Mouse (Mus musculus) heart, embryonic 14.5 days (tissue): ENCODE data around the gene Soga3. TPM values are rescaled to one million over a fixed set of nuclear protein-coding genes. Genes with fewer than 3 reads are reported as not detected.

ENCODE experiments used
- ATAC-seq: fragments of 200-750 bp; cut with Nextera tagmentation; 2 replicates; pipeline ENCODE4 v1.8.0; 2017; ENCODE audit warnings: low read depth, moderate TSS enrichment; ENCODE audit not compliant: insufficient number of reproducible peaks, insufficient read depth, low FRiP score
- H3K27ac ChIP-seq, 2 experiments: fragments of 200-500 bp in 1 of 2; fragments of 300-500 bp in 1 of 2; sonication (generic) in 1 of 2; replicated peaks in 1 of 2; 2 replicates each; pipeline ENCODE4 v1.5.1; 2012 to 2014; ENCODE audit warnings: low read depth in 2 of 2, low read length in 2 of 2, control low read depth in 1 of 2, mild to moderate bottlenecking in 1 of 2, mixed read lengths in 1 of 2; ENCODE audit not compliant: control insufficient read depth in 1 of 2, insufficient read depth in 1 of 2
- H3K27me3 ChIP-seq: fragments of 300-500 bp; sonication (generic); 2 replicates; pipeline ENCODE4 v1.6.1; 2014; ENCODE audit warnings: mild to moderate bottlenecking, low read length, control low read depth; ENCODE audit not compliant: control insufficient read depth, insufficient read depth
- H3K36me3 ChIP-seq: fragments of 300-500 bp; sonication (generic); 2 replicates; pipeline ENCODE4 v1.6.1; 2014; ENCODE audit warnings: mild to moderate bottlenecking, control low read depth, low read length, mixed read lengths; ENCODE audit not compliant: control insufficient read depth, insufficient read depth
- H3K4me1 ChIP-seq, 2 experiments: fragments of 200-500 bp in 1 of 2; fragments of 300-500 bp in 1 of 2; sonication (generic) in 1 of 2; 2 replicates each; pipeline ENCODE4 v1.6.1; 2012 to 2014; ENCODE audit warnings: low read length in 2 of 2, control low read depth in 1 of 2, mixed read lengths in 1 of 2; ENCODE audit not compliant: control insufficient read depth in 2 of 2, insufficient read depth in 2 of 2
- H3K4me2 ChIP-seq: fragments of 300-500 bp; sonication (generic); 2 replicates; pipeline ENCODE4 v1.6.1; 2014; ENCODE audit warnings: mild to moderate bottlenecking, low read length
- H3K4me3 ChIP-seq, 2 experiments: fragments of 200-500 bp in 1 of 2; fragments of 300-500 bp in 1 of 2; sonication (generic) in 1 of 2; 2 replicates each; pipeline ENCODE4 v1.5.1; 2012 to 2014; ENCODE audit warnings: low read length in 2 of 2, mild to moderate bottlenecking in 2 of 2, control low read depth in 1 of 2, low read depth in 1 of 2, moderate library complexity in 1 of 2; ENCODE audit not compliant: control insufficient read depth in 1 of 2, insufficient read depth in 1 of 2
- H3K9ac ChIP-seq: fragments of 300-500 bp; sonication (generic); 2 replicates; pipeline ENCODE4 v1.6.1; 2014; ENCODE audit warnings: mild to moderate bottlenecking, low read length
- H3K9me3 ChIP-seq: fragments of 300-500 bp; sonication (generic); 2 replicates; pipeline ENCODE4 v1.6.1; 2016; ENCODE audit warnings: low read length, control low read depth; ENCODE audit not compliant: control insufficient read depth
- WGBS: fragments of 180-500 bp; shearing (Covaris S2); extraction: QIAGEN DNeasy Blood & Tissue Kit; methylation state at CpG from one replicate; pipeline ENCODE4 v1.1.7; 2014; 5-methylcytosine and 5-hydroxymethylcytosine counted together
- polyA plus RNA-seq: library from polyadenylated mRNA; unstranded; fragments of >200 nt; fragmentation: Nextera tagmentation; extraction: Ambion mirVana; gene quantifications from 2 replicates; pipeline ENCODE4 v1.2.1, GENCODE M21; 2014

Soga3 gene
- polyA plus RNA-seq, 1 experiment from 2014 or later = 0.32 TPM

DNA sequence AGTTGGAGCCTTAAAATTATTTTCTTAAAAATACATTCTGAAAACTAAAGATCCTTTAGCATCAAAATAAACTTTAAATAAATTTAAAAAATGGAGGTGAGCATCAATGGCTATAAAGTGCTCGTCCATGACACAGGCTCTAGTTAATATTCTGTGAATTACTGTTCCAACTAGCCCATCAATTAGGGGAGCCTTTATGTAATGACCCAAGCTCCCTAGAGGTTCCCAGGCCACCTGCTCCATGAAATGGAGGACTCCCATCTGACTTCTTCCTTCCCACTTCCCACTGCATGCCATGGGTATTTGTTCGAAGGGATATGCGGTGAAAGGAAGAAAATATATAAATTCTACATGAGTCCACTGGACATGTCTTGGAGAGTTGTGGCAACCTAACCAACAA, 36.6 kb downstream of the Soga3 start:
- no peak for ATAC-seq
- 83% methylated on average over 3 of the region's 3 CpGs for WGBS

DNA sequence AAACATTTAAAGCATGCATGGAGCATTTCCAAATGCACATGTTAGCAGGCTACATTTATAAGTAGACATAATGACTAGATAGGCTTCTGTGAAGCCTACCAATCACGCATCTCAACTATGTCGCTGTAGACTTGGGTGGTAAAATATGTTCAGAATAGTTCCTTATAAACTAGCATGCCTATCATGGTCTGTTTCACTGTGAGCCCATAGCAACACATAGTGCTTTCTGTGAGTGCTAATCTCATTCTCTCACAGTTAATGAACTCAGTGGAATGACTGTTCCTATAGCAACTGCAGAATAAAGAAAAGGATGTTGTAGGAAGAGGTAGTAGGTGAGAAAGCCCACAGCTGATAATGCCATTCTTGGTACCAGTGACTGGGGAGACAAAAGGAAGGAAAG, 37.4 kb downstream of the Soga3 start:
- Histone ChIP-seq H3K4me1 (no peaks in the 10 kb centered on the region), H3K4me3 (no peak overlapping the region), H3K4me2 (no peak overlapping the region), H3K9me3 (no peaks in the 10 kb centered on the region), H3K27ac (no peak overlapping the region), H3K36me3 (no peaks in the 10 kb centered on the region), H3K9ac (no peak overlapping the region), H3K27me3 (no peaks in the 10 kb centered on the region)
- ATAC-seq = no peak
- WGBS = 82% methylated on average over 2 of the region's 2 CpGs

More for the DNA sequence above, 36.6 kb downstream of the Soga3 start:
- Histone ChIP-seq H3K9ac (no peak overlapping the region), H3K27me3 (no peaks in the 10 kb centered on the region), H3K36me3 (no peaks in the 10 kb centered on the region), H3K4me3 (no peak overlapping the region), H3K4me1 (no peaks in the 10 kb centered on the region), H3K27ac (no peak overlapping the region), H3K4me2 (no peak overlapping the region), H3K9me3 (no peaks in the 10 kb centered on the region)

DNA sequence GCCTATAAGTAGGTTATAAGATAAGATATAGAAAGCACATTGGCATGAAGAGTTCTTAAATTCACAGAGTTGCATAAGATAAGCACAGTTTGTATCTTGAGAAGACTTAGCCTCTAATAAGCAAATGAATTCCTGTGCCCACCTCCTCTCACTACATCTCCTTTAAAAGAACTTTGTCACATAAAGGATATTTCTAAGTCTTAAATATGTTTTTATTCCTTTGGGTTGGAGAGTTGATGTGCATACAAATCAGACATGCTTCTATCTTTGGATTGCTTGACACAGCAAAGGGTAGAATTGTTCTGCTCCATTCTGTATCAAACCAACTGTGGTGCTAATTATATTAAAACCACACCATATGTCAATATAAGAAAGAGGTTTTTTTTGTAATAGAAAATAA, 50.1 kb downstream of the Soga3 start:
- H3K4me3 ChIP-seq = no peak overlapping the region
- no peaks in the 10 kb centered on the region for H3K27me3 ChIP-seq
- ATAC-seq = no peak
- no peaks in the 10 kb centered on the region for H3K4me1 ChIP-seq
- no peak overlapping the region for H3K9ac ChIP-seq
- no peaks in the 10 kb centered on the region; the same call in 1 of the 2 replicates for H3K9me3 ChIP-seq
- H3K4me2 ChIP-seq = no peak overlapping the region
- H3K36me3 ChIP-seq = no peaks in the 10 kb centered on the region
- no peak overlapping the region for H3K27ac ChIP-seq

DNA sequence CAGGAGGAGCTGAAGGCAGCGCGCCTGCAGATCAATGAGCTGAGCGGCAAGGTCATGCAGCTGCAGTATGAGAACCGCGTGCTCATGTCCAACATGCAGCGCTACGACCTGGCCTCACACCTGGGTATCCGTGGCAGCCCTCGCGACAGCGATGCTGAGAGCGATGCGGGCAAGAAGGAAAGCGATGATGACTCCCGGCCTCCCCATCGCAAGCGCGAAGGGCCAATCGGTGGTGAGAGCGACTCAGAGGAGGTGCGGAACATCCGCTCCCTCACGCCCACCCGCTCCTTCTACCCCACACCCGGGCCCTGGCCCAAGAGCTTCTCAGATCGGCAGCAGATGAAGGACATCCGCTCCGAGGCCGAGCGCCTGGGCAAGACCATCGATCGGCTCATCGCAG, 53.2 kb downstream of the Soga3 start:
- no peak for ATAC-seq
- H3K9me3 ChIP-seq = no peaks in the 10 kb centered on the region; the same call in 1 of the 2 replicates
- no peak overlapping the region for H3K9ac ChIP-seq
- H3K4me3 ChIP-seq = no peak overlapping the region
- H3K4me2 ChIP-seq = no peak overlapping the region
- H3K36me3 ChIP-seq = no peaks in the 10 kb centered on the region
- H3K27me3 ChIP-seq = no peaks in the 10 kb centered on the region
- WGBS = 94% methylated on average over 33 of the region's 33 CpGs
- H3K4me1 ChIP-seq = no peaks in the 10 kb centered on the region
- H3K27ac ChIP-seq = no peak overlapping the region

DNA sequence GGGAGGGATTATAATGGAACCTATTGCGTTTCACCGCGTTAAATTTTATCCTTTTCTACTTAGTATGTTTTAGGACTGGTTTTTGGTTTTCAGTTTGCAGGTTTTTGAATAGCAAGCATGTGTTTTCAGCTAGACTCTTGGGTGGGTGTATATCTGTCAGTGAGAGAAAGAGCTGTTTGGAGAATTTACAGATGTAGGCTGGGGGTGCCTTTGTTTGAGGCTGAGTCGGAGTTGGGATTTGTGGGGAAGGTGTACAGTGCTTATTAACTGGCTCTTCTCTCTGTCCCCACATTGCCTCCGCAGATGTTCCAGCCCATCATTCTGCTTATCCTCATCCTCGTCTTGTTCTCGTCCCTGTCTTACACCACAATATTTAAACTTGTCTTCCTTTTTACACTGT, 55.0 kb downstream of the Soga3 start, which contains the start of gene Gm49353:
Gene Gm49353, plus strand, starts transcription at position 313 of the 400 bp plus-strand sequence.
- WGBS = 78% methylated on average over 7 of the region's 7 CpGs
- no peak for ATAC-seq
- H3K36me3 ChIP-seq = no peaks in the 10 kb centered on the region
- no peaks in the 10 kb centered on the region for H3K27me3 ChIP-seq
- no peaks in the 10 kb centered on the region; the same call in 1 of the 2 replicates for H3K9me3 ChIP-seq
- H3K27ac ChIP-seq = no peak within 1 kb of the TSS
- no peaks in the 10 kb centered on the region for H3K4me1 ChIP-seq
- no peak within 1 kb of the TSS for H3K9ac ChIP-seq
- no peak within 1 kb of the TSS for H3K4me3 ChIP-seq
- H3K4me2 ChIP-seq = no peak within 1 kb of the TSS

DNA sequence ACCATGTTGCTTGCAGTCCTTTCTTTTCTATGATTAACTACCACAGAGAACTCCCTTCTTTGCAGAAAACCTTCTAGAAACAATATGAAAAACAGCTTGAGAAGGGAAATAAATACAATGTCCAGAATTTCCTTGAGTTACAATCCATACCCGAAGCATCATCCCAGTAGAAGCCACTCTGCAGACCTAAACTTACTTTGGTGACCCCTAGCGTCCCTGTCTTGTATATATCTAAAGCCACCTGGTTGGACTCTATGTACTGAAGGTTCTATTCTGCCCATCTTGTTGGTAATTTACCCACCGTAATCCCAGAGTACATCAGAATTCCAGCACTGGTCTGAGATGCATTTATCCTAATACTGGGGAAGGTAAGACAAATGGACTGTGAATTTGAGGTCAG, 56.2 kb downstream of the Soga3 start:
- no peak overlapping the region for H3K4me2 ChIP-seq
- H3K4me1 ChIP-seq = no peaks in the 10 kb centered on the region
- 62% methylated on average over 3 of the region's 3 CpGs for WGBS
- H3K27ac ChIP-seq = no peak overlapping the region
- H3K4me3 ChIP-seq = no peak overlapping the region
- H3K27me3 ChIP-seq = no peaks in the 10 kb centered on the region
- ATAC-seq = no peak
- no peaks in the 10 kb centered on the region; the same call in 1 of the 2 replicates for H3K9me3 ChIP-seq
- H3K9ac ChIP-seq = no peak overlapping the region
- H3K36me3 ChIP-seq = no peaks in the 10 kb centered on the region

DNA sequence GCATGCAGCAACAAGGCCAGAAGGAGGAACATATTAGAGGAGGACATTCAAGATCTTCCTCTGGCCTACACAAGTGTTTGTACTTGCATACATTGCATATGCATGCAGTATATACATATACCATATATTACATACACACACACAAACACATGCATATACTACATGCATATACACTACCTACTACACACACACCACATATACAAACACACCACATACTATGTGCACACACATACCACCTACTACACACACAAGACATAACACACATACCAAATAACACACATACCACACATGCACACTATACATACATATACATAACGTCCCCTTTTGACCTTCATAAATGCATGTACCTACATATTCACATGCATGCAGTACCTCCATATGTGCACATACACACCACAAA, 57.0 kb downstream of the Soga3 start:
- 68% methylated on average over 1 of the region's 1 CpGs for WGBS
- Histone ChIP-seq H3K4me1 (no peaks in the 10 kb centered on the region), H3K9me3 (no peaks in the 10 kb centered on the region; the same call in 1 of the 2 replicates), H3K36me3 (no peaks in the 10 kb centered on the region), H3K4me2 (no peak overlapping the region), H3K9ac (no peak overlapping the region), H3K27me3 (no peaks in the 10 kb centered on the region), H3K4me3 (no peak overlapping the region), H3K27ac (no peak overlapping the region)
- no peak for ATAC-seq

DNA sequence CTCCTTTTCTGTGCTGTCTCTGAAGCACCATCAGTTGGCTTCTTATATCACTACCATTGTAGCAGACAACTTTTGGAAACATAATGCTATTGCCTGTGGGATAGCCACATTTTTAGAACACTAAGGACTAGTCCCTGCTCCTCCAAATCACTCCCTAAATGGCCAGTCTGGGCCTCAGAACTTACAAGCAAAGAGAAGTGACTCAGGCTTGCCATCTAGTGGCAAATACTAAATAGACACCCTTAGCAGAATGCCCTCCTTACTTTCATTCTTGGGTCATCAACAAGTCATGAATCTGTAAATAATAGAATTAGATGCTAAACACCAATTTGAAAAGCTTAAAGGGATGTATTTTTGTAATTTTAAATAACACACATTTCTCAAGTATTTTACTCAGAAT, 63.1 kb downstream of the Soga3 start:
- H3K4me2 ChIP-seq = no peak overlapping the region
- no peaks in the 10 kb centered on the region for H3K27me3 ChIP-seq
- no peak overlapping the region for H3K4me3 ChIP-seq
- H3K9ac ChIP-seq = no peak overlapping the region
- no peaks in the 10 kb centered on the region for H3K36me3 ChIP-seq
- no peak overlapping the region for H3K27ac ChIP-seq
- H3K9me3 ChIP-seq = no peaks in the 10 kb centered on the region
- no peaks in the 10 kb centered on the region for H3K4me1 ChIP-seq
- no peak for ATAC-seq
